Mouse (Mus musculus): ENCODE data around the gene Pik3c2g.
"Not testable (repeated sequence)": the region's sequence is repeated elsewhere in the genome, so short reads cannot be mapped to it uniquely, and the experiment has no call there.

Gene Pik3c2g

GRCm38 (mm10) chr6:139908997-139909669, 322.1 kb downstream of the Pik3c2g start:
- peak; percentile 26 for DNase-seq (ENCODE audit: low read depth, low spot score)

DNA sequence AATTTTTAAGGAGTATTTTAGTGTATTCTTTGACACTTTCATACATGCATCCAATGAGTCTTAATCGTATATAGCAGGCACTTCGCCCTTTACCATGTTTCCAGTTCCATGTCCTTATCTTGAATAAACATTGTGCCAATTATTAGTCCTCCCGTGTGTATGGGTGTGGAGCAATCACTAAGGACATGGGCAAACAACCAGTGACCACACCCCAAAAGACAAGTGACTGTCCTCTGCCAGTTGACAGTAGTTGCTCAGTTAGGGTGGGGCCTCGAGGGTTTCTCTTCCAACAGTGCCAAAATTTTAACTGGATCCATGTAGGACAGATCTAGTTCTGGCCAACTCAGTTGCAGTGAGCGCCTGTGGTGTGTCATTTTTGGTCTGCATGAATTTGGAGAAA, 341.7 kb downstream of the Pik3c2g start:
- DNase-seq (ENCODE audit: low read depth, low spot score): no peak

GRCm38 (mm10) chr6:139934861-139935260, 347.8 kb downstream of the Pik3c2g start:
- DNase-seq (ENCODE audit: low read depth, low spot score): no peak

- not testable (repeated sequence) for DNase-seq (ENCODE audit: low read depth, low spot score)
These were observed 350.6 kb downstream of the Pik3c2g start for GRCm38 (mm10) chr6:139937581-139937980.

- no peak for DNase-seq (ENCODE audit: low read depth, low spot score)
These were observed 360.3 kb downstream of the Pik3c2g start for GRCm38 (mm10) chr6:139947106-139947879.

DNA sequence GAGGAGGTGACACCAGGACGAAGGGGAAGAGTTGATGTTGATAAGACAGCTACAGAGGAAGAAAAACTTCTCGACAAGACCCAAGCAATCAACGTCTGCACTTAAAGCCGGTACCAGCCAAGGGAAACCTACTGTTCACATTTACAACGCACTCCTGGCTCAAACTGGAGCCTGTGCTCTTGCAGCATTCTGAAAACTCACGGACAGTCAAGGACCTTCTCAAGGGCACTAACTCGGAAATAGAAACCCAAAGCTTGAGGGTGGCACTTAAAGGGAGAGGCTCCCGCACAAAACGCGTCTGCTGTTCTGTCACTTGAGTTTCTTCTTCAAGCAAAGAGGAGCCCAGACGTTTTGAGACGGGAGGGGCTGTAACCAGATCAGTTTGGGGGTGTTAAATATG, 366.6 kb downstream of the Pik3c2g start:
- no peak for DNase-seq (ENCODE audit: low read depth, low spot score)

DNA sequence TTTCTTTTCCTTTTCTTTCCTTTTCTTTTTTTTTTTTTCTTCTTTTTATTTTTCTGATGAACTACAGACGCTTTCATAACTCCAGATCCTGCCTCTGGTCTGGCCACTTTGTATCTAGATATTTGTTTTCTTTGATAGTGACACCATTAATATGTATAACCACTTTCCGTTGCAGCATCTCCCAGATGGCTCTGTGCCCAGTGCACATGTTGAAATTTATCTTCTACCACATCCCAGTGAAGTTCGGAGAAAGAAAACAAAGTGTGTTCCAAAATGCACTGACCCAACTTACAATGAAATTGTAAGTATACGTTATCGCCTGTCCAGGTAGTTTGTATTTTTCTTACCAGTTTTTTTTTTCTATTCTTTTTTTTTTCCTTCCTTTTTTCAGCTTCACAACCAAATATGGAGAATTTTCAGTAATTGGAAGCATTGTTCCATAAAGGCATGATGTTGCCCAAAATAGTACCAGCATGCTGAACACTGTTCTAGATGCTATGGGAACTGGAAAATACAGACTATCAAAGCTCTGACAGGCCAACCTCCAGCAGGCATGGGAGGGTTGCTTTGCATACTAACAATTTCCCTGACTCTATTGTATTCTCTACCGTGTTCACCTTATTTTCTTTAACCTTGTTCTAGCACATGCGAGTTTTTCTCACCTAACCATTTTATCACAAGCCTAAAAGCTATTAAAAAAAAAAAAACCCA, 370.7 kb downstream of the Pik3c2g start:
- no peak for DNase-seq (ENCODE audit: low read depth, low spot score)

DNA sequence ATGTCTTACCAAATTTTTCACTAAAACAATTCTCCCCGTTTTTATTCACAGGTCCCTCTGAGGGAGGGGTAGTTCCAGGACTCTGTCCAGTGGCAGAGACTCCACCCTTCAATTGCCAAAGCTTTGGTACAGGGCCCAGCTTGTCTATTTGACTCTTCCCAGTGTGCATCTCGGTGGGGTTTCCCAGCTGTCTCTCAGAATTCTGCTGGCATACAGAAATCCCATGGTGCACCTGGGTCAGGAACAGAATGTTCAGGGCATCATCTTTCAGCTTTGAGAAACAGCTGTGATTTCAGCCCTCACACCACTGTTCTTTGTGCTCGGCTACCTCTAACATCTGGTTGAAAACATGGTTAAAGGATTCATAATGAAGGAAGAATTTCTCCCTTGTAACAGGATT, 376.8 kb downstream of the Pik3c2g start:
- DNase-seq (ENCODE audit: low read depth, low spot score): peak; percentile 6

- no peak for DNase-seq (ENCODE audit: low read depth, low spot score)
These were observed 377.9 kb downstream of the Pik3c2g start for GRCm38 (mm10) chr6:139964895-139965294.

DNA sequence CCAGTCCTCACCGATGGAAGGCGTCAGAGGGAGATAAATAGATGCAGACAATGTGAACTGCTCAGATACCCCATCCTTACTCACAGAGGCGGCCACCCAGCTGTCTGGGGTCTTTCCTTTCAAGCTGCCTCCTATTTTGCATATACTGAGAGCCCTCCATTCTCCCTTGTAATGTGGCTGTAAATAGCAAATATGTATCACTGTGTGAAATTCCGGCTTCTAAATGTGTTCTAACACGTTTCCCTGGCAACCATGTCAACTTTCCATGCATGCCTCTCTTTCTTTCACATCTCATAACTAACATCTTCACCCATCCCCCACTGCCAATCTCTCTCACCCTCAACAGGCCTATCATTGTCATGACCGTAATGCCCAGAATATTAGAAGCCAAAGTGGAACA, 379.7 kb downstream of the Pik3c2g start:
- DNase-seq (ENCODE audit: low read depth, low spot score): no peak

- DNase-seq (ENCODE audit: low read depth, low spot score): no peak
These were observed 384.7 kb downstream of the Pik3c2g start for GRCm38 (mm10) chr6:139971608-139972298.

GRCm38 (mm10) chr6:139974668-139975067, 387.6 kb downstream of the Pik3c2g start:
- DNase-seq (ENCODE audit: low read depth, low spot score): no peak

DNA sequence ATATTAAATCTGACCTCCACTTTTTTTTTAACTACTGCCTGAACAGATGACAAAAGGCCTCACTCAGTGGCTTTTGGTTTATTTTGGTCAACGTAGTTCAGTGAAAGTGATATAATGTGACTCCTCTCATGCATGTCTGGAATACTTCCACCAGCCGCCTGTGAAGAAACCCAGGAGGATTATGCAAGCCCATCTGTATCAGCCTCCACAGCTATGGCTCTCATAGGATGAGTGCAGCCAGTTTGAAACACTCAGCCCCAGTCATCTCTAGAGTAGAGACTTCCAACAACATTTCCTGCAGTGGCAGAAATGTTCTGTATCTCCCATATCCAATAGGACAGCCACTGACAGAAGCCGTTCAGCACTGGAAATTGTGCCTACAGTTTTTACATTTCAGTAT, 391.1 kb downstream of the Pik3c2g start:
- no peak for DNase-seq (ENCODE audit: low read depth, low spot score)

GRCm38 (mm10) chr6:139981061-139981460, 394.0 kb downstream of the Pik3c2g start:
- DNase-seq (ENCODE audit: low read depth, low spot score): no peak

DNA sequence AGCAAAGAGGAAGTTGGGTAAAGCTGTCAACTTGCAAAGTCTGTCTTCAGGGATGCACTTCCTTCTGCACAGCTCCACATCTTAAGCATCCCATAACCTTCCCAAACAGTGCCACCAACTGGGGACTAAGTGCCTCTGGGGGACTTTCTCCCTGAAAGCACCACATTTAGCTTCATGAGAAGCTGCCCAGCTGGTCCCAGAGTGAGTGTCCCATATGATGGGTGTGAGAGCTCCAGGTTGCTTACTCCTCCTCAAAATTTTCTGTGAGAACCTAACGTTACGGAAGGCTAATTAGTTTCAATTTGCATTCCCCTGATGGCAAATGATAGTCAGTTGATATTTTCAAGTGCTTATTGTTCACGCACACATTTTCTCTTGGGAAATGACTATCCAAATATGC, 397.0 kb downstream of the Pik3c2g start:
- DNase-seq (ENCODE audit: low read depth, low spot score): no peak

DNA sequence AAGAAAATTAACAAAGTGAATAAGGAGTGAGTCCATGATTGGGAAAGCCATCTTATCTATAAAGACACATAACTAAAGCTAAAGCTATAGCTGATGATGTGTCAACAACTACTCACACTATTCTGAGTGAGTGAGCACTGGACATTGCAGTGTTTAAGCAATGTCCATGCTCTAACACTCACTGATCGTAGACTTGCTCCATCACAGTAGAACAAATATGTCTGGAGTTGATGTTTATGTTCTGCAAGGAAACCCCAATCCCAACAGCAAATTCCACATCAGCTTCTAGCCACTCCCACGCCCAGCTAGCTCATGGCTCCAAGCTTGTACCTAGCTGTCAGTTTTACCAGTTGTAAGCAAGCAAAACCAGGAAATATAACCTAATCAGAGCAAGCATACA, 399.5 kb downstream of the Pik3c2g start:
- no peak for DNase-seq (ENCODE audit: low read depth, low spot score)

DNA sequence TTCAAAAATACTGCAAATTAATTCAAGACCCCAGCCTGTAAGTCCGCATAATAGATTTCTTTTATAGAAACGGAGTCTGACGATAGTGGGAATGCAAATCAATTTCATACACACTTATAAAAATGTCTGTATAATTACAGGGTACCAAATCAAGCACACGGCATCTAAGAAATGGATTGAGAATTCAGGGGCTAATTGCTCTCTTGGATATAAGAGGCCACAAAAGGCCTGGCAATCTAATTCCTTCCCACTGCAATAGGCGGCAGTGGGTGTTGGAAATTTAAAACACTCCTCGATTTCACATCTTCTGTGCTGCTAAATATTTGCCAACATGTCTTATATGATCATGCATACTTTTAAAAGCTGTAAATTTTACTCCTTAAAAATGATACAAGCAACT, 402.1 kb downstream of the Pik3c2g start:
- DNase-seq (ENCODE audit: low read depth, low spot score): no peak

DNA sequence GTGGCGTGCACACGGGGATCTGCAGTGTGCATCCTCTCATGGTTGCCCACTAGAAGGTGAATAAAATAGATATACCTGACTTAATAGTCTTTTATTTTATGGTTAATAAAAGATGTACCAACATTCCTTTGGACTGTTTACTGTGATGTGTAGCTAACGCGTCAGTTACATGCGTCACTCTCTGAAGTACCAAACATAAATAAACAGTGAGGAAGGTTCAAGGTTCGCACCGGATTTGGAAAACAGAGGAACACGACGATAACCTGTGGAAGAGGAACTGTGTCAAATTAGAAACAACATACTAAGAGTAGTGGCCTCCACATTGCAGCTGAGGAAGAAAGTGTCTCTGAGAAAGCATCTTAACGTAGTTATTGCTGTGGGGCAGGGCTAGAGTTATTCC, 402.6 kb downstream of the Pik3c2g start:
- no peak for DNase-seq (ENCODE audit: low read depth, low spot score)

GRCm38 (mm10) chr6:140005181-140005580, 418.2 kb downstream of the Pik3c2g start:
- no peak for DNase-seq (ENCODE audit: low read depth, low spot score)
